Mouse (Mus musculus) stomach, postnatal 0 days (tissue): Measurements from ENCODE around the gene Zfp800.

ENCODE experiments used
- CTCF ChIP-seq: IDR thresholded peaks from 2 replicates; pipeline ENCODE4 v1.5.1; 2016; ENCODE audit warnings: antibody characterized with exemption, low read depth, mild to moderate bottlenecking, moderate library complexity
- EP300 ChIP-seq: optimal IDR thresholded peaks from 2 replicates; pipeline ENCODE3; 2016; ENCODE audit warnings: antibody characterized with exemption

- TF ChIP-seq CTCF = no peak
- TF ChIP-seq EP300 = no peak
Measured at GRCm38 (mm10) chr6:28396853-28397457, 850 bp downstream of the Zfp800 start.
